Mouse (Mus musculus): Measurements from ENCODE around the gene Armc2. TPM values are rescaled to one million over a fixed set of nuclear protein-coding genes. Genes with fewer than 3 reads are reported as not detected.

Armc2 gene
- polyA plus RNA-seq, 1 experiment from 2014 or later: 2.5 TPM

- H3K27ac ChIP-seq (ENCODE audit: low read length): peak overlapping the region; percentile 7
- H3K4me1 ChIP-seq (ENCODE audit: control insufficient read depth, insufficient read depth, low read length): peaks cover 23% of the 10 kb centered on the region
- WGBS: 41% methylated on average over 4 of the region's 4 CpGs
- H3K4me2 ChIP-seq (ENCODE audit: low read depth, low read length): no peak overlapping the region
- H3K4me3 ChIP-seq (ENCODE audit: low read length): no peak overlapping the region
- H3K36me3 ChIP-seq (ENCODE audit: control insufficient read depth, insufficient read depth): no peaks in the 10 kb centered on the region
- H3K9me3 ChIP-seq (replicated peaks; ENCODE audit: control insufficient read depth, low read length): no peaks in the 10 kb centered on the region
- no peaks in the 10 kb centered on the region for H3K27me3 ChIP-seq (ENCODE audit: control insufficient read depth, insufficient read depth, low read length)
- no peak for ATAC-seq (replicated peaks; ENCODE audit: extremely low read depth, insufficient read depth, low FRiP score)
- no peak overlapping the region for H3K9ac ChIP-seq (ENCODE audit: low read length)
Observed at GRCm38 (mm10) chr10:41881438-41881837, 136.8 kb downstream of the Armc2 start.

DNA sequence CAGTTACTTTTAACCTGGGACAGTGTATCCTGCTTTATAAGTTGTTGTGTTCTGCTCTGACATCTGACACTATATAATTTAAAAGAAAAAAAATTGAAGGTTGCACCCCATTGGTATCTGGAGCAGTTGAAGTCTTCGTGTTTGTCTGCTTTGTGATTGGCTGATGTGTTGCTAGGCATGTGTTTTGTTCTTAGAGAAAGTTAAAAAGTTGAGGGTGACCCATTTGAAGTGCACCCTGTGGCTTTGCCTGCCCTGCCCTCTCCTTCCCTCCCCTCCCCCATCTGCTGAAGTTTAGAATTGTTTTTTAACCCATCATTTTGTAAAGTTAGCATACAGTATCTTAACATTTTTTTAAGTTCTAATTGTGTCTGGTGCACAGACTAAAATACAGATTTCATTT lies 137.5 kb downstream of the Armc2 start:
- Histone ChIP-seq H3K4me1 (ENCODE audit: control insufficient read depth, insufficient read depth, low read length) (peaks cover 22% of the 10 kb centered on the region), H3K27ac (ENCODE audit: low read length) (no peak overlapping the region), H3K4me3 (ENCODE audit: low read length) (no peak overlapping the region), H3K27me3 (ENCODE audit: control insufficient read depth, insufficient read depth, low read length) (no peaks in the 10 kb centered on the region), H3K9me3 (replicated peaks; ENCODE audit: control insufficient read depth, low read length) (no peaks in the 10 kb centered on the region), H3K4me2 (ENCODE audit: low read depth, low read length) (no peak overlapping the region), H3K9ac (ENCODE audit: low read length) (no peak overlapping the region), H3K36me3 (ENCODE audit: control insufficient read depth, insufficient read depth) (no peaks in the 10 kb centered on the region)
- 28% methylated on average over 1 of the region's 1 CpGs for WGBS
- ATAC-seq (replicated peaks; ENCODE audit: extremely low read depth, insufficient read depth, low FRiP score): no peak

GRCm38 (mm10) chr10:41880206-41880605 lies 138.0 kb downstream of the Armc2 start:
- Histone ChIP-seq H3K4me2 (ENCODE audit: low read depth, low read length) (no peak overlapping the region), H3K4me3 (ENCODE audit: low read length) (no peak overlapping the region), H3K36me3 (ENCODE audit: control insufficient read depth, insufficient read depth) (no peaks in the 10 kb centered on the region), H3K4me1 (ENCODE audit: control insufficient read depth, insufficient read depth, low read length) (peaks cover 22% of the 10 kb centered on the region), H3K9me3 (replicated peaks; ENCODE audit: control insufficient read depth, low read length) (no peaks in the 10 kb centered on the region), H3K9ac (ENCODE audit: low read length) (no peak overlapping the region), H3K27me3 (ENCODE audit: control insufficient read depth, insufficient read depth, low read length) (no peaks in the 10 kb centered on the region), H3K27ac (ENCODE audit: low read length) (no peak overlapping the region)
- ATAC-seq (replicated peaks; ENCODE audit: extremely low read depth, insufficient read depth, low FRiP score): no peak
- WGBS: 52% methylated on average over 4 of the region's 4 CpGs

- no peak overlapping the region for H3K4me2 ChIP-seq (ENCODE audit: low read depth, low read length)
- no peak overlapping the region for H3K4me3 ChIP-seq (ENCODE audit: low read length)
- H3K36me3 ChIP-seq (ENCODE audit: control insufficient read depth, insufficient read depth): no peaks in the 10 kb centered on the region
- H3K27ac ChIP-seq (ENCODE audit: low read length): no peak overlapping the region
- no peak for ATAC-seq (replicated peaks; ENCODE audit: extremely low read depth, insufficient read depth, low FRiP score)
- H3K9me3 ChIP-seq (replicated peaks; ENCODE audit: control insufficient read depth, low read length): no peaks in the 10 kb centered on the region
- 81% methylated on average over 1 of the region's 1 CpGs for WGBS
- peaks cover 22% of the 10 kb centered on the region for H3K4me1 ChIP-seq (ENCODE audit: control insufficient read depth, insufficient read depth, low read length)
- no peak overlapping the region for H3K9ac ChIP-seq (ENCODE audit: low read length)
- no peaks in the 10 kb centered on the region for H3K27me3 ChIP-seq (ENCODE audit: control insufficient read depth, insufficient read depth, low read length)
Observed at GRCm38 (mm10) chr10:41879675-41880074, 138.6 kb downstream of the Armc2 start.

DNA sequence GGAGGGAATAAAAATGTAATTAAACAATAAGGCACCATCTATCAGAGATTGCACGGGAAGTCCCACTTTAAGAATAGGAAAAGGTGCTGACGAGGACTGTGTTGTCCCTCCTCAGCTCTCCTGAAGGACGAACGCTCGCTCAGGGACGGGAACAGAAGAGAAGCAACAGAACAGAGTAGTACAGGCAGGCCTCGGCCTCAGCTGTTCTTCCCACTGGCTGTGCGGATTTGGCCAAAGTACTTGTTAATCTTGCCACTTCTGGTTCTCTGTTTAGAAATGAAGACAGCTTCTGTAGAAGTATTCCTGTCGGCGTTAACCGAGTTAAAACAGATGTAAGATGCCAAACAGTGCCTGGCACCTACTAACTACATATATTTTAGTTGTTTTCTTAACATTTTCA lies 139.9 kb downstream of the Armc2 start:
- H3K27ac ChIP-seq (ENCODE audit: low read length): 0 out of 2 replicates have a peak overlapping the region, but pooled peaks have one; percentile 14
- peaks cover 19% of the 10 kb centered on the region for H3K4me1 ChIP-seq (ENCODE audit: control insufficient read depth, insufficient read depth, low read length)
- H3K9ac ChIP-seq (ENCODE audit: low read length): no peak overlapping the region
- H3K4me3 ChIP-seq (ENCODE audit: low read length): no peak overlapping the region
- ATAC-seq (replicated peaks; ENCODE audit: extremely low read depth, insufficient read depth, low FRiP score): no peak
- H3K36me3 ChIP-seq (ENCODE audit: control insufficient read depth, insufficient read depth): no peaks in the 10 kb centered on the region
- 57% methylated on average over 11 of the region's 11 CpGs for WGBS
- H3K27me3 ChIP-seq (ENCODE audit: control insufficient read depth, insufficient read depth, low read length): no peaks in the 10 kb centered on the region
- H3K9me3 ChIP-seq (replicated peaks; ENCODE audit: control insufficient read depth, low read length): no peaks in the 10 kb centered on the region
- no peak overlapping the region for H3K4me2 ChIP-seq (ENCODE audit: low read depth, low read length)

DNA sequence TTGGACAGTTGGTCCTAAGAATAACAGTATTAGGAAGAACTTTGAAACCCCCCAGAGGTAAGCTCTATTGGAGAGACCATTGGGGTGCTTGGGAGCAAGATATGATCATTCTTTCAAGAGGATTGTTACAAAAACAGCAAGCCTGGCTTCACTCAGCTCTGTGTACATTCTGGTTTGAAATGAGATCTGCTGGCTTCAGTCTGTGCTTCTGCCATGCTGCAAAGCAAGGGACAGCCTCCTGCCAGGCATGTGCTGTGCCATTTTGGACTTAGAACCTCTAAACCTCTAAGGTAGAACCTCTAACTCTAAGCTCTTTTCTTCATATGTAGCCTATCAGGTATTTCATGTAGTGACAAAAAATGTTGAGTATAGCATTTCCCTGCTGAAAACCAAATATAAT lies 142.6 kb downstream of the Armc2 start:
- no peak overlapping the region for H3K9ac ChIP-seq (ENCODE audit: low read length)
- peaks cover 6% of the 10 kb centered on the region; the same call in 1 of the 2 replicates for H3K4me1 ChIP-seq (ENCODE audit: control insufficient read depth, insufficient read depth, low read length)
- H3K36me3 ChIP-seq (ENCODE audit: control insufficient read depth, insufficient read depth): no peaks in the 10 kb centered on the region
- H3K27ac ChIP-seq (ENCODE audit: low read length): no peak overlapping the region
- no peaks in the 10 kb centered on the region for H3K27me3 ChIP-seq (ENCODE audit: control insufficient read depth, insufficient read depth, low read length)
- H3K4me2 ChIP-seq (ENCODE audit: low read depth, low read length): no peak overlapping the region
- no peak overlapping the region for H3K4me3 ChIP-seq (ENCODE audit: low read length)
- ATAC-seq (replicated peaks; ENCODE audit: extremely low read depth, insufficient read depth, low FRiP score): no peak
- no peaks in the 10 kb centered on the region for H3K9me3 ChIP-seq (replicated peaks; ENCODE audit: control insufficient read depth, low read length)

- Histone ChIP-seq H3K9me3 (replicated peaks; ENCODE audit: control insufficient read depth, low read length) (no peaks in the 10 kb centered on the region), H3K4me3 (ENCODE audit: low read length) (no peak overlapping the region), H3K27ac (ENCODE audit: low read length) (no peak overlapping the region), H3K27me3 (ENCODE audit: control insufficient read depth, insufficient read depth, low read length) (no peaks in the 10 kb centered on the region), H3K9ac (ENCODE audit: low read length) (no peak overlapping the region), H3K4me2 (ENCODE audit: low read depth, low read length) (no peak overlapping the region), H3K4me1 (ENCODE audit: control insufficient read depth, insufficient read depth, low read length) (peaks cover 2% of the 10 kb centered on the region; the same call in 1 of the 2 replicates), H3K36me3 (ENCODE audit: control insufficient read depth, insufficient read depth) (no peaks in the 10 kb centered on the region)
- no peak for ATAC-seq (replicated peaks; ENCODE audit: extremely low read depth, insufficient read depth, low FRiP score)
- 54% methylated on average over 2 of the region's 2 CpGs for WGBS
Observed at GRCm38 (mm10) chr10:41871564-41871963, 146.7 kb downstream of the Armc2 start.

GRCm38 (mm10) chr10:41870101-41870500 lies 148.1 kb downstream of the Armc2 start:
- Histone ChIP-seq H3K27me3 (ENCODE audit: control insufficient read depth, insufficient read depth, low read length) (no peaks in the 10 kb centered on the region), H3K4me1 (ENCODE audit: control insufficient read depth, insufficient read depth, low read length) (peaks cover 8% of the 10 kb centered on the region; the same call in 1 of the 2 replicates)

DNA sequence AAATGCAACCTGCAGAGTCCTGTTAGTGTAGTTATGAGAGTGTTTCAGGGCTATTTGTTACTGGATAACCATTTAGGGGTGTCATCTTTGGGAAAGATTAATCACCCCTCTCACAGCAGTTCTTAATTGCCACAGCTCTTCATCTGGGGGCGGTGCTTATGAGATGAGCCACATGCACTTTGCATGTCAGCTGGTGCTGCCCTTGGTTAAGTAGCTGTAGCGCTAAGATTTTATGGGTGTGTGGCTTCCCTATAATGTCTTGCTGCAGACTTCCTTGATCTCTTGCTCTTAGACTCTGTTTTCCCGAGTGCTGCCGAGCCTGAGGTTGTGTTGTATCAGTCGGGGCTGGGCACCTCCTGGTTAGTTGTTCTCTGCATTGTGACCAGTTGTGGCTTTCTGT lies 150.3 kb downstream of the Armc2 start:
- 84% methylated on average over 5 of the region's 5 CpGs for WGBS

More at GRCm38 (mm10) chr10:41870101-41870500, 148.1 kb downstream of the Armc2 start:
- H3K4me3 ChIP-seq (ENCODE audit: low read length): no peak overlapping the region
- H3K9ac ChIP-seq (ENCODE audit: low read length): no peak overlapping the region
- 60% methylated on average over 2 of the region's 2 CpGs for WGBS
- ATAC-seq (replicated peaks; ENCODE audit: extremely low read depth, insufficient read depth, low FRiP score): no peak
- H3K9me3 ChIP-seq (replicated peaks; ENCODE audit: control insufficient read depth, low read length): no peaks in the 10 kb centered on the region
- no peaks in the 10 kb centered on the region for H3K36me3 ChIP-seq (ENCODE audit: control insufficient read depth, insufficient read depth)
- no peak overlapping the region for H3K27ac ChIP-seq (ENCODE audit: low read length)
- no peak overlapping the region for H3K4me2 ChIP-seq (ENCODE audit: low read depth, low read length)

DNA sequence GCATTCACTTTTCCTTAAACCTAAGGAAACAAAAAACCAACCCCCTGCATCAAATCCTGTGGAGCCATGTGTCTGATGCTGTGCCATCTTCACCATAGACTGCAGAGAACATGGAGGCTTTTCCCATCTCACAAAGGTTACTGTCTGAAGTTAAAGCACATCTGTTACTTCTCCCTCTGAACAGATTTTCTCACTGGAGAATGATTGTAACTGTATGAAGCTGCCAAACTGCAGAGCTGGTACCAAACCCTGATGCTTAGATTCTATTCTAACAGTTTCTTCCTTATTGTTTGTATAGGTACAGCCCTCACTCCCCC lies 151.4 kb downstream of the Armc2 start:
- no peaks in the 10 kb centered on the region for H3K9me3 ChIP-seq (replicated peaks; ENCODE audit: control insufficient read depth, low read length)
- no peaks in the 10 kb centered on the region for H3K36me3 ChIP-seq (ENCODE audit: control insufficient read depth, insufficient read depth)
- no peak overlapping the region for H3K4me3 ChIP-seq (ENCODE audit: low read length)
- H3K27ac ChIP-seq (ENCODE audit: low read length): peak overlapping the region; percentile 50
- H3K4me1 ChIP-seq (ENCODE audit: control insufficient read depth, insufficient read depth, low read length): peaks cover 8% of the 10 kb centered on the region; the same call in 1 of the 2 replicates
- H3K4me2 ChIP-seq (ENCODE audit: low read depth, low read length): no peak overlapping the region
- ATAC-seq (replicated peaks; ENCODE audit: extremely low read depth, insufficient read depth, low FRiP score): no peak
- H3K27me3 ChIP-seq (ENCODE audit: control insufficient read depth, insufficient read depth, low read length): no peaks in the 10 kb centered on the region
- H3K9ac ChIP-seq (ENCODE audit: low read length): no peak overlapping the region

More for the DNA sequence above, 150.3 kb downstream of the Armc2 start:
- Histone ChIP-seq H3K4me1 (ENCODE audit: control insufficient read depth, insufficient read depth, low read length) (peaks cover 8% of the 10 kb centered on the region; the same call in 1 of the 2 replicates), H3K9me3 (replicated peaks; ENCODE audit: control insufficient read depth, low read length) (no peaks in the 10 kb centered on the region), H3K36me3 (ENCODE audit: control insufficient read depth, insufficient read depth) (no peaks in the 10 kb centered on the region), H3K9ac (ENCODE audit: low read length) (no peak overlapping the region), H3K27me3 (ENCODE audit: control insufficient read depth, insufficient read depth, low read length) (no peaks in the 10 kb centered on the region), H3K4me2 (ENCODE audit: low read depth, low read length) (no peak overlapping the region), H3K27ac (ENCODE audit: low read length) (no peak overlapping the region), H3K4me3 (ENCODE audit: low read length) (no peak overlapping the region)
- ATAC-seq (replicated peaks; ENCODE audit: extremely low read depth, insufficient read depth, low FRiP score): no peak

All from heart, embryonic 16.5 days (tissue).